Mouse (Mus musculus) forebrain, embryonic 12.5 days (tissue): ENCODE results near the gene Mgat4b. TPM values are rescaled to one million over a fixed set of nuclear protein-coding genes. Genes with fewer than 3 reads are reported as not detected.

Experiments
- ATAC-seq: fragments of 200-750 bp; cut with Nextera tagmentation; 2 replicates; pipeline ENCODE4 v1.8.0; 2017; ENCODE audit warnings: moderate TSS enrichment; ENCODE audit not compliant: low FRiP score
- H3K27ac ChIP-seq: fragments of 300-500 bp; sonication (generic); 2 replicates; pipeline ENCODE4 v1.5.1; 2016; ENCODE audit warnings: mild to moderate bottlenecking
- H3K27me3 ChIP-seq: fragments of 300-500 bp; sonication (generic); 2 replicates; pipeline ENCODE4 v1.6.1; 2016; ENCODE audit warnings: mild to moderate bottlenecking
- H3K36me3 ChIP-seq: fragments of 300-500 bp; sonication (generic); replicated peaks from 2 replicates; pipeline ENCODE4 v1.6.1; 2016; ENCODE audit warnings: mild to moderate bottlenecking
- H3K4me1 ChIP-seq: fragments of 300-500 bp; sonication (generic); 2 replicates; pipeline ENCODE4 v1.6.1; 2016
- H3K4me2 ChIP-seq: fragments of 300-500 bp; sonication (generic); 2 replicates; pipeline ENCODE4 v1.6.1; 2016; ENCODE audit warnings: mild to moderate bottlenecking, moderate library complexity
- H3K4me3 ChIP-seq: fragments of 300-500 bp; sonication (generic); replicated peaks from 2 replicates; pipeline ENCODE4 v1.5.1; 2016; ENCODE audit warnings: mild to moderate bottlenecking
- H3K9ac ChIP-seq: fragments of 300-500 bp; sonication (generic); 2 replicates; pipeline ENCODE4 v1.6.1; 2016; ENCODE audit warnings: mild to moderate bottlenecking
- H3K9me3 ChIP-seq: fragments of 300-500 bp; sonication (generic); 2 replicates; pipeline ENCODE4 v1.6.1; 2016
- WGBS: fragments of 180-500 bp; shearing (Covaris S2); methylation state at CpG from one replicate; pipeline ENCODE4 v1.1.7; 2016; 5-methylcytosine and 5-hydroxymethylcytosine counted together
- polyA plus RNA-seq: library from polyadenylated mRNA; unstranded; fragments of >200 nt; fragmentation: Nextera tagmentation; extraction: Ambion mirVana; gene quantifications from 2 replicates; pipeline ENCODE4 v1.2.1, GENCODE M21; 2016

Mgat4b gene
- polyA plus RNA-seq, 1 experiment from 2014 or later, result 40.3 TPM

- no peaks in the 10 kb centered on the region for H3K9me3 ChIP-seq
- H3K27ac ChIP-seq, result peak overlapping the region; percentile 31; the same call in 1 of the 2 replicates
- H3K4me2 ChIP-seq, result peak overlapping the region; percentile 52
- peaks cover 35% of the 10 kb centered on the region for H3K27me3 ChIP-seq
- WGBS, result 21% methylated on average over 45 of the region's 45 CpGs
- ATAC-seq, result peak; percentile 24; the same call in 1 of the 2 replicates
- H3K9ac ChIP-seq, result 0 out of 2 replicates have a peak overlapping the region, but pooled peaks have one; percentile 36
- peaks cover 33% of the 10 kb centered on the region for H3K4me1 ChIP-seq
- H3K4me3 ChIP-seq, result peak overlapping the region; percentile 23
- peaks cover 45% of the 10 kb centered on the region for H3K36me3 ChIP-seq
Measured at GRCm38 (mm10) chr11:50230481-50231304, 20.0 kb downstream of the Mgat4b start.

GRCm38 (mm10) chr11:50231411-50231810 is 20.7 kb downstream of the Mgat4b start:
- peaks cover 41% of the 10 kb centered on the region for H3K27me3 ChIP-seq
- 21% methylated on average over 8 of the region's 8 CpGs for WGBS
- H3K4me3 ChIP-seq, result no peak overlapping the region
- no peak for ATAC-seq
- H3K9ac ChIP-seq, result no peak overlapping the region
- H3K27ac ChIP-seq, result no peak overlapping the region
- peak overlapping the region; percentile 52 for H3K4me2 ChIP-seq
- no peaks in the 10 kb centered on the region for H3K9me3 ChIP-seq
- H3K4me1 ChIP-seq, result peaks cover 33% of the 10 kb centered on the region
- H3K36me3 ChIP-seq, result peaks cover 45% of the 10 kb centered on the region

GRCm38 (mm10) chr11:50233022-50233421 is 22.3 kb downstream of the Mgat4b start:
- Histone ChIP-seq H3K27me3 (peaks cover 50% of the 10 kb centered on the region), H3K36me3 (peaks cover 45% of the 10 kb centered on the region), H3K4me1 (peaks cover 28% of the 10 kb centered on the region), H3K9ac (no peak overlapping the region), H3K9me3 (no peaks in the 10 kb centered on the region), H3K4me3 (no peak overlapping the region), H3K4me2 (no peak overlapping the region), H3K27ac (no peak overlapping the region)
- no peak for ATAC-seq
- 96% methylated on average over 13 of the region's 13 CpGs for WGBS

- Histone ChIP-seq H3K27me3 (peaks cover 52% of the 10 kb centered on the region), H3K27ac (no peak overlapping the region), H3K9ac (no peak overlapping the region), H3K4me1 (peaks cover 21% of the 10 kb centered on the region), H3K36me3 (peaks cover 45% of the 10 kb centered on the region), H3K4me2 (no peak overlapping the region), H3K4me3 (no peak overlapping the region), H3K9me3 (no peaks in the 10 kb centered on the region)
- 82% methylated on average over 11 of the region's 11 CpGs for WGBS
- no peak for ATAC-seq
Measured at GRCm38 (mm10) chr11:50233993-50234392, 23.3 kb downstream of the Mgat4b start.

GRCm38 (mm10) chr11:50234606-50235005 is 23.9 kb downstream of the Mgat4b start:
- Histone ChIP-seq H3K27me3 (peaks cover 53% of the 10 kb centered on the region), H3K36me3 (peaks cover 45% of the 10 kb centered on the region), H3K4me2 (no peak overlapping the region), H3K9ac (no peak overlapping the region), H3K27ac (no peak overlapping the region), H3K4me3 (no peak overlapping the region), H3K9me3 (no peaks in the 10 kb centered on the region), H3K4me1 (peaks cover 20% of the 10 kb centered on the region)
- ATAC-seq, result no peak
- 95% methylated on average over 25 of the region's 25 CpGs for WGBS

GRCm38 (mm10) chr11:50236540-50236936 is 25.8 kb downstream of the Mgat4b start:
- H3K4me3 ChIP-seq, result peak overlapping the region; percentile 59
- peak; percentile 94 for ATAC-seq
- 0% methylated on average over 24 of the region's 27 CpGs for WGBS
- H3K9ac ChIP-seq, result peak overlapping the region; percentile 58
- peak overlapping the region; percentile 91 for H3K4me2 ChIP-seq
- peaks cover 40% of the 10 kb centered on the region for H3K36me3 ChIP-seq
- peaks cover 15% of the 10 kb centered on the region for H3K4me1 ChIP-seq
- H3K9me3 ChIP-seq, result no peaks in the 10 kb centered on the region
- H3K27ac ChIP-seq, result no peak overlapping the region
- peaks cover 39% of the 10 kb centered on the region for H3K27me3 ChIP-seq

GRCm38 (mm10) chr11:50236937-50237835 is 26.5 kb downstream of the Mgat4b start:
- Histone ChIP-seq H3K27me3 (peaks cover 39% of the 10 kb centered on the region), H3K36me3 (peaks cover 33% of the 10 kb centered on the region), H3K27ac (no peak overlapping the region), H3K9me3 (no peaks in the 10 kb centered on the region), H3K4me3 (peak overlapping the region; percentile 59), H3K4me1 (peaks cover 15% of the 10 kb centered on the region), H3K9ac (peak overlapping the region; percentile 58), H3K4me2 (peak overlapping the region; percentile 91)
- under 1% methylated on average over 66 of the region's 66 CpGs for WGBS
- peak; percentile 42 for ATAC-seq

- Histone ChIP-seq H3K36me3 (peaks cover 22% of the 10 kb centered on the region), H3K9me3 (no peaks in the 10 kb centered on the region), H3K4me2 (peak within 1 kb of the TSS; percentile 91), H3K9ac (no peak within 1 kb of the TSS), H3K27ac (no peak within 1 kb of the TSS), H3K4me1 (peaks cover 15% of the 10 kb centered on the region), H3K4me3 (peak within 1 kb of the TSS; percentile 59), H3K27me3 (peaks cover 39% of the 10 kb centered on the region)
- no peak for ATAC-seq
- 57% methylated on average over 10 of the region's 10 CpGs for WGBS
Measured at GRCm38 (mm10) chr11:50238324-50238723, 27.6 kb downstream of the Mgat4b start, which contains the start of gene Ltc4s. TSS of gene Ltc4s (minus strand) at chr11:50238616.

- peaks cover 39% of the 10 kb centered on the region for H3K27me3 ChIP-seq
- no peak overlapping the region for H3K9ac ChIP-seq
- WGBS, result 90% methylated on average over 9 of the region's 9 CpGs
Measured at GRCm38 (mm10) chr11:50238821-50239791, 28.4 kb downstream of the Mgat4b start.

GRCm38 (mm10) chr11:50240235-50240911 is 29.7 kb downstream of the Mgat4b start:
- H3K9me3 ChIP-seq, result no peaks in the 10 kb centered on the region
- no peak overlapping the region for H3K4me2 ChIP-seq
- H3K36me3 ChIP-seq, result peaks cover 1% of the 10 kb centered on the region; the same call in 1 of the 2 replicates
- ATAC-seq, result no peak
- peaks cover 15% of the 10 kb centered on the region for H3K4me1 ChIP-seq
- 87% methylated on average over 7 of the region's 7 CpGs for WGBS
- no peak overlapping the region for H3K4me3 ChIP-seq
- peaks cover 37% of the 10 kb centered on the region for H3K27me3 ChIP-seq
- no peak overlapping the region for H3K9ac ChIP-seq
- H3K27ac ChIP-seq, result no peak overlapping the region

More at GRCm38 (mm10) chr11:50238821-50239791, 28.4 kb downstream of the Mgat4b start:
- Histone ChIP-seq H3K27ac (no peak overlapping the region), H3K36me3 (peaks cover 14% of the 10 kb centered on the region), H3K4me2 (no peak overlapping the region), H3K9me3 (no peaks in the 10 kb centered on the region), H3K4me3 (no peak overlapping the region), H3K4me1 (peaks cover 15% of the 10 kb centered on the region)
- ATAC-seq, result no peak

GRCm38 (mm10) chr11:50243926-50244325 is 33.2 kb downstream of the Mgat4b start:
- 86% methylated on average over 6 of the region's 6 CpGs for WGBS
- H3K4me3 ChIP-seq, result no peak overlapping the region
- H3K4me1 ChIP-seq, result no peaks in the 10 kb centered on the region
- no peak overlapping the region for H3K9ac ChIP-seq
- no peak overlapping the region for H3K4me2 ChIP-seq
- no peak overlapping the region for H3K27ac ChIP-seq
- peaks cover 5% of the 10 kb centered on the region for H3K27me3 ChIP-seq
- no peaks in the 10 kb centered on the region for H3K9me3 ChIP-seq
- no peak for ATAC-seq
- H3K36me3 ChIP-seq, result no peaks in the 10 kb centered on the region
